Mouse (Mus musculus): ENCODE measurements around the gene H2afj. TPM values are rescaled to one million over a fixed set of nuclear protein-coding genes. Genes with fewer than 3 reads are reported as not detected.

Gene H2afj
- polyA plus RNA-seq, 1 experiment from 2014 or later = 103 TPM

DNA sequence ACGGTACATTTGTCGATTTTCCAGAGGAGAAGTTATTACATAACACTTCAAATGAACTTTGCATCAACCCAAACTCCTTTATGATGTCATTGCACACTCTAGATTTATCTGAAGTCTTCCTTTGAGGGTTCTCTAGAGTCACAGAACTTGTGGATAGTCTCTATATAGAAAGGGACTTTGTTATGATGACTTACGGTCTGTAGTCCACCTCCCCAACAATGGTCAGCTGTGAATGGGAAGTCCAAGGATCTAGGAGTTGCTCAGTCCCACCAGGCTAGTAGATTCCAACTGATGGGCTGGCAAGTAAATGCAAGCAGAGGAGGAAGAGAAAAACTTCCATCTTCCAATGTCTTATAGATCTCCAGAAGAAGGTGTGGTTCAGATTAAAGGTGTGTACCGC, 20.6 kb downstream of the H2afj start:
- no peak for ATAC-seq (replicated peaks)
- peaks cover 12% of the 10 kb centered on the region for H3K4me1 ChIP-seq
- peak overlapping the region; percentile 62 for H3K9ac ChIP-seq
- H3K4me2 ChIP-seq = peak overlapping the region; percentile 61
- H3K9me3 ChIP-seq = no peaks in the 10 kb centered on the region
- peaks cover 13% of the 10 kb centered on the region for H3K27me3 ChIP-seq (replicated peaks)
- peak overlapping the region; percentile 85 for H3K4me3 ChIP-seq
- peaks cover 9% of the 10 kb centered on the region; the same call in 1 of the 2 replicates for H3K36me3 ChIP-seq (replicated peaks)
- 35% methylated on average over 4 of the region's 4 CpGs for WGBS
- H3K27ac ChIP-seq = peak overlapping the region; percentile 92

DNA sequence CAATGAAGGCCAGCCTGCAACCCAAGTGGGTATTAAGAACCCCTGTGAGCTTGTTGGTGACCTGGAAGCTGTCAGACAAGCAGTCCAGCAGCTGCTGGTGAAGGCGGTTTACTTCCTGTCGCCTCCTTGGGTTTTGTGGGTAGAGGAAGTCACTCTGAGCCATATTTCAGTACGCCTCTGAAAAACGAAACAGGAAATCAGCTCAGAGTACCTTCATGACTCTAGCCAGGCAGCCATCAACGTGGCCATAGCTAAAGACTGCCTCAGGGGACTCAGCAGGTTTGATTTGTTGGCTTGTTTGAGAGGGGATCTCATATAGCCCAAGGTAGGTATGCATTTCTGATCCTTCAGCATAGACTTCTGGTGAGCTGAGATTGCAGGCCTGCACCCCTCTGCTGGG, 23.7 kb downstream of the H2afj start:
- H3K9ac ChIP-seq = no peak overlapping the region
- no peaks in the 10 kb centered on the region for H3K9me3 ChIP-seq
- 73% methylated on average over 5 of the region's 5 CpGs for WGBS
- no peak for ATAC-seq (replicated peaks)
- no peak overlapping the region for H3K4me3 ChIP-seq
- H3K4me1 ChIP-seq = peaks cover 9% of the 10 kb centered on the region
- no peak overlapping the region for H3K27ac ChIP-seq
- peaks cover 13% of the 10 kb centered on the region for H3K27me3 ChIP-seq (replicated peaks)
- no peak overlapping the region for H3K4me2 ChIP-seq
- no peaks in the 10 kb centered on the region for H3K36me3 ChIP-seq (replicated peaks)

DNA sequence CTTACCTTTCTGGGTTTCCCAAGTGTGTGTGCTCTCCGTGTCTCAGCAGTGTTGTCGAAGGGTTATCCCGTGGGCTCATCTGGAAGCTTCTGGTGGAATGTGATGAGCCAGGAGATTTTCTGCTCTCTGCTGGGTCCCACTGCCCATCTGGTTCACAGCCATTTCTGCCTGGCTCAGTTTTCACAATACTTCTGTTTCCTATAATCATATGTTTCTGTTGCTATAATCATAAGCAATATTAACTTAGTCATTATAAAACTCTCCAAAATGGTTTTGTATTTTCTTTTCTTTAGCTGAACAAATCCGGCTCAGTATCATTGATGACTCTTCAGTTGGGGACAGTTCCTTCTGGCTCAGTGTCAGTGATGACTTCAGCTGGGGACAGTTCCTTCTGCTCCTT, 27.3 kb downstream of the H2afj start, which contains the start of gene Smco3:
TSS of gene Smco3 (minus strand) at position 101 of the 400 bp plus-strand sequence.
- Histone ChIP-seq H3K4me2 (no peak within 1 kb of the TSS), H3K9me3 (no peaks in the 10 kb centered on the region), H3K4me3 (no peak within 1 kb of the TSS), H3K27ac (no peak within 1 kb of the TSS), H3K27me3 (replicated peaks) (peaks cover 9% of the 10 kb centered on the region), H3K36me3 (replicated peaks) (no peaks in the 10 kb centered on the region), H3K4me1 (no peaks in the 10 kb centered on the region), H3K9ac (no peak within 1 kb of the TSS)
- ATAC-seq (replicated peaks) = no peak
- 51% methylated on average over 4 of the region's 4 CpGs for WGBS

DNA sequence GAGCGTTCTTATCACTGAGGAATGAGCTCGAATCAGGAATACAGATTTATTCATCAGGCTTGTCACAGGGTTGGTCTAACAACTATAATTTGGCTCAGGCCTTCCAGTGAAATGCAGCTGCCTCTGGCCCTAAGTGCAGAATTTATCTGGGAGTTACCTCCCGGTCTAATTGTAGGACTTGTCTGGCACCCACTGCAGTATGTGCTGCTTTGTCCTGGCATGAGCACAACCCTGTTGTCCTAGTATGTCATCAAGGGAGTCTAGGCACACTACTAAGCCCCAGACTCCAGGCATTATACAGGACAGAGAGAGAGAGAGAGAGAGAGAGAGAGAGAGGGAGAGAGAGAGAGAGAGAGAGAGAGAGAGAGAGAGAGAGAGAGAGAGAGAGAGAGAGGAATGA, 29.3 kb downstream of the H2afj start:
- Histone ChIP-seq H3K4me1 (no peaks in the 10 kb centered on the region), H3K9me3 (no peaks in the 10 kb centered on the region), H3K27ac (no peak overlapping the region), H3K4me2 (no peak overlapping the region), H3K4me3 (no peak overlapping the region), H3K9ac (no peak overlapping the region), H3K36me3 (replicated peaks) (no peaks in the 10 kb centered on the region), H3K27me3 (replicated peaks) (no peaks in the 10 kb centered on the region)
- ATAC-seq (replicated peaks) = no peak
- WGBS = 86% methylated on average over 3 of the region's 3 CpGs

DNA sequence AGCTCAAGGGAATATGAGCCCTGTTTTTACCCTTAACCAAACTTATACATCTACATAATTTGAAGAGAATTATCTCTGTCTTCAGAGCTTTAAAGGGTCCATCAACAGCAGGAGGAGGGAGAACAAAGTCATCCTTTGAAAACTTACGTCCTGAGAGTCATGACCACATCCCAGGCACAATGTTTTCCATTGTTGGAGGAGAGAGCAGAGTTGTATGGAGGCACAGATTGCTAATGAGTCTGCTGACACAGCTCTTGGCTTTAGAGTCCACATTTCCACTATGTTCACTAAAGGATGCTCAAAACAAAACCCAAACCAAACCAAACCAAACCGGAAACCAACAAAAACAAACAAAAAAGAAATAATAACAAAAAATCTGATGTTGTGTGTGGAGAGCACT, 36.9 kb downstream of the H2afj start:
- no peak overlapping the region for H3K27ac ChIP-seq
- no peak overlapping the region for H3K9ac ChIP-seq
- H3K4me2 ChIP-seq = no peak overlapping the region
- H3K4me3 ChIP-seq = no peak overlapping the region
- H3K4me1 ChIP-seq = no peaks in the 10 kb centered on the region
- no peaks in the 10 kb centered on the region for H3K27me3 ChIP-seq (replicated peaks)
- H3K36me3 ChIP-seq (replicated peaks) = no peaks in the 10 kb centered on the region
- no peak for ATAC-seq (replicated peaks)
- no peaks in the 10 kb centered on the region for H3K9me3 ChIP-seq
- 63% methylated on average over 2 of the region's 2 CpGs for WGBS

DNA sequence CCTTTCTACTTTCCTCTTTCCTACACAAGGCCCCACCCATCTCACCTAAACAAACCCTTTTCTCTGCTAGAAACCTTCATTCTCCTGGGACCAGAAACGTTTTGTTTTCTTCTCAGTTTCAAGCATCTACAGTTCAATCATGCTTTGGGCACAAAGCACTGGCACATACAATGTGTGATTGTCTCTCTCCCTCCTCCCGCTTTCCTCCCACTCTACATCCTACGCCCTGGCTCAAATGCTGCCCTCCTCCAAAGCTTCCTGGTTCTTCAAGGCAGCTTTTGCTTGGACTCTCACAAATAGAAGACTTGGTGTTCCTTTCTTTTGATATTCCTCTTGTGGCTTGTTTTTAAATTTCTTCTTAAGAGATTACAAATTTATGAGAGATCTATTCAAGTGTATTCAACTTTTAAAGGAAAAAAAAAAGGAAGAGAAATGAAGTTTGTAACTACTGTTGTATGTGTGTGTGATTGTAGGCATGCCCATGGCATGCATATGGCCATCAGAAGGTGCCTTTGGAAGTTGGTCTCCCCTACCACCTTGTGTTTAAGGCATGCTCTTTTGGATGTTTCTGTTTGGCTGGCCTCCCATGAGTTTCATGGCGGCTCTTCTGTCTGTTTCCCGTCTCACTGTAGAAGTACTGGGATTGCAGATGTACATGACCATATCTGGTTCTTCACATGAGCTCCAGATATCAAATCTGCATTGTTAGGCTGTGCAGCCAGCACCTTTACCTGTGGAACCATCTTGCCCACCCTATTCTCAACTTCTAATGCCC, 37.8 kb downstream of the H2afj start:
- no peak overlapping the region for H3K4me3 ChIP-seq
- no peak overlapping the region for H3K4me2 ChIP-seq
- H3K27ac ChIP-seq = no peak overlapping the region
- H3K27me3 ChIP-seq (replicated peaks) = no peaks in the 10 kb centered on the region
- 79% methylated on average over 5 of the region's 5 CpGs for WGBS
- no peak overlapping the region for H3K9ac ChIP-seq
- no peaks in the 10 kb centered on the region for H3K4me1 ChIP-seq
- ATAC-seq (replicated peaks) = no peak
- H3K36me3 ChIP-seq (replicated peaks) = no peaks in the 10 kb centered on the region
- H3K9me3 ChIP-seq = no peaks in the 10 kb centered on the region

DNA sequence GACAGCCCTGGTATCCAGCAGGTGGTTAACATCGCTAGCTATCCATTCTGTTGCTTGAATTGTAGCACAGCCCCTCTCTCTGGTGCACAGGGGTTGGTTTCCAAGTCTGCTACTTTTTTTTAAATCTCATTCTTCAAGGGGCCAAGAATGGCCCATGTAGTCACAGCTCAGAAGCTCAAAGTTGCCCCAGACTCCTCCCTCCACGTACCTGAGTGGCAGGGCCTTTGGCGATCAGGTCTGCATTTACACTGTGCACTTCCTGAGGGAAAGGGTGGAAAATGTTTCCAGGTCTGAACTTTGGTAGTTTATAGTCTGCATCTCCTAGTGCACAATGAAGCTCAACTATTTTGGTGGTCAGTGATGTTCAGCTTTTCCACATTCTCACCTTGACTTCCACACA, 39.2 kb downstream of the H2afj start:
- no peak overlapping the region for H3K4me2 ChIP-seq
- no peaks in the 10 kb centered on the region for H3K4me1 ChIP-seq
- no peak overlapping the region for H3K4me3 ChIP-seq
- H3K36me3 ChIP-seq (replicated peaks) = no peaks in the 10 kb centered on the region
- no peak overlapping the region for H3K27ac ChIP-seq
- no peak for ATAC-seq (replicated peaks)
- WGBS = 96% methylated on average over 3 of the region's 3 CpGs
- H3K9ac ChIP-seq = no peak overlapping the region
- H3K27me3 ChIP-seq (replicated peaks) = no peaks in the 10 kb centered on the region
- H3K9me3 ChIP-seq = no peaks in the 10 kb centered on the region

DNA sequence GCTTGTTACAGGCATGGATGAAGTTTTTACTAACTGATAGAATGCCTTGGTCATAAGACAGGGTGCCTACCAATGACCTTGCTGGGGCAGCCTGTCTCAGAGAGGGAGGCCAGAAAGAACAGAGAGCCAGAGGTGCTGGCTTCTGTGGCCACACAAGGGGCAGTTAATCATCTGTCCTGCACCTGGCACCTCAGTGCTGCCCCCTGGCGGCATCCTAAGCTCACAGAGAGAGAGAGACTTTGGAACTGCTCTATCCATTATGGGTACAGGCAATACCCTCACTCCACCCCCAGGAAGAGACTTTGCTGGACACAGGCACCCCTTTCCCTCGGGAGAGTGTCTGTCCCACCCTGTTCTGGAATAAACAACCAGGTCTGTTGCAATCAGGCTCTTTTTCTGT, 39.7 kb downstream of the H2afj start:
- Histone ChIP-seq H3K9me3 (no peaks in the 10 kb centered on the region), H3K36me3 (replicated peaks) (no peaks in the 10 kb centered on the region), H3K9ac (no peak overlapping the region), H3K4me1 (peaks cover 2% of the 10 kb centered on the region; the same call in 1 of the 2 replicates), H3K4me2 (no peak overlapping the region), H3K4me3 (no peak overlapping the region), H3K27me3 (replicated peaks) (no peaks in the 10 kb centered on the region), H3K27ac (no peak overlapping the region)
- ATAC-seq (replicated peaks) = no peak
- 18% methylated on average over 2 of the region's 2 CpGs for WGBS

DNA sequence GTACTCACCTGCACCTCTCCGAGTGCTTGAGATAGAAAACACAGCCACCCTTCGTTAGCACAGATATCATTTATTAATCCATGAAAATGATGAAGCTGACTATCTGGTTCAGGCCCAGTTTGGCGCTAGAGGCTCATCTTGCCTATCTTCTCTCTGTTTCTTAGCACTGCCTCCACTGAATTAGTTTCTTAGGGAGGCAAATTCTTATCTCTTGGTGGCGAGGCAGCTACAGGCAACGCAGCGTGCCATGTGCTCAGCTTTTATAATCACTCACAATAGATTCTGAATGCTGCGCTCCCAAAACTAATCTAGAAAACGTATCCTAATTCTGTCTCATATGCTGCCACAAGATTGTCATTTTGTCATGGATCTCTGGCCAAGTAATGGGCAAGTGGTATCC, 40.4 kb downstream of the H2afj start:
- Histone ChIP-seq H3K4me1 (peaks cover 3% of the 10 kb centered on the region; the same call in 1 of the 2 replicates), H3K27me3 (replicated peaks) (no peaks in the 10 kb centered on the region), H3K4me3 (no peak overlapping the region), H3K9ac (no peak overlapping the region), H3K36me3 (replicated peaks) (no peaks in the 10 kb centered on the region), H3K27ac (no peak overlapping the region), H3K4me2 (no peak overlapping the region), H3K9me3 (no peaks in the 10 kb centered on the region)
- ATAC-seq (replicated peaks) = no peak
- 81% methylated on average over 8 of the region's 8 CpGs for WGBS

DNA sequence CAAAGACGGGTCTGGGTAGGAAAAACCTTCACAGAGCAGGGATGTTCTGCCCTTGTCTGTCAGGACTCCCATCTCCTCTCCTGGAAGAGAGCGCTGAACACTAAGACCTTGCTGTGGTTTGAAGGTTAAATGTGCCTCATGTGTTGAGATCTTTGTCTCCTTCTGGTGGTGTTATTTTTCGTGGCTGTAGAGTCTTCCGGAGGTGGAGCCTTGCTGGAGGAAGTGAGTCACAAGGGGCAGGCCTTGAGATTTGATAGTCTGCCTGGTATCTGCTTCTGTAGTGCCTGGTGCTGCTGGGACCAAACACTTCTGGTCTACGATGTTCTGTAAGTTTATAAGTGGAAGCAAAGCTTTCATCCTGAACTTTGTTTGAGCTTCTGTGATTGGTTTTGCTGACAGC, 40.9 kb downstream of the H2afj start:
- Histone ChIP-seq H3K27me3 (replicated peaks) (no peaks in the 10 kb centered on the region), H3K4me1 (peaks cover 3% of the 10 kb centered on the region; the same call in 1 of the 2 replicates), H3K9ac (no peak overlapping the region), H3K36me3 (replicated peaks) (no peaks in the 10 kb centered on the region), H3K9me3 (no peaks in the 10 kb centered on the region), H3K27ac (no peak overlapping the region), H3K4me3 (no peak overlapping the region), H3K4me2 (no peak overlapping the region)
- WGBS = 87% methylated on average over 5 of the region's 5 CpGs
- ATAC-seq (replicated peaks) = no peak

DNA sequence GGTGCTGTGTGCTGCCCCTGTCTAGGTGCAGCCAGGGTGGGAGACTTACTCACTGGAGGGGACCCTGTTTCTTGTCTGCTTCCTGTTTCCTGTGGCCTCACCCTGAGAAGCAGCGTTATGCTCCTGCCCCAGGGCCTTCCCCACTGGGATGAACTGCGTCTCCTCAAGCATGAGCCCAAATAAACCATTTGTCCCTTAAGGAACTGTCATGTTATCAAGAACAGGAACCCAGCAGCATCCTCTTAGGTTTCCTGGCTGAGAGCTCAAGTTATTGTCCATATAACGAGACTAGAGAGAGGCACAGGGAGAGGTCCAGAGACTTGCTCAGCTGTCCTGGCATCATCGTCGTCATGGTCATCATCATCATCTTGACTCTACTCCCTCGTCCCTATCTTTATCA, 42.2 kb downstream of the H2afj start:
- Histone ChIP-seq H3K4me2 (no peak overlapping the region), H3K4me1 (peaks cover 3% of the 10 kb centered on the region; the same call in 1 of the 2 replicates), H3K9ac (no peak overlapping the region), H3K4me3 (no peak overlapping the region), H3K27me3 (replicated peaks) (no peaks in the 10 kb centered on the region), H3K9me3 (no peaks in the 10 kb centered on the region), H3K36me3 (replicated peaks) (no peaks in the 10 kb centered on the region), H3K27ac (no peak overlapping the region)
- ATAC-seq (replicated peaks) = no peak
- WGBS = 80% methylated on average over 6 of the region's 6 CpGs

DNA sequence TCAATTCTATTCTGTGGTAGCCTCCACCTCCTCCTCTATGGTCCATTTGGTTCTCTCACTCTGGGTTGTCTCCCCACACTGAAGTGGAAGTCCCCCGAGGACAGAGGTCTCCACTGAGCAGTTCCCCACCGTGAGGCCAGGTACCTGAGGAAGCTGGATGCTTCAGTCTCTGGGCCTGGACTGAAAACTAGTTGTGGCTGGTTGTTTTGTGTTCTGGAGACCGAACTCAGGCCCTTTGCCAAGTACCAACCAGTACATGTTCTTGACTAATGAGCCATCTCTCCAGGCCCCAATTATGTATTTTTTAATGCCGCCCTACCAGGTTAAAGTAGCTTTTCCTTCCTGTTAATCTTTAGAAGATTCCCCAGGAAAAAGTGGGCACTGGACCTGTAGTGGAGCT, 44.3 kb downstream of the H2afj start:
- Histone ChIP-seq H3K4me1 (peaks cover 3% of the 10 kb centered on the region; the same call in 1 of the 2 replicates), H3K9me3 (no peaks in the 10 kb centered on the region), H3K27me3 (replicated peaks) (no peaks in the 10 kb centered on the region), H3K36me3 (replicated peaks) (no peaks in the 10 kb centered on the region), H3K4me2 (no peak overlapping the region), H3K9ac (no peak overlapping the region), H3K4me3 (no peak overlapping the region), H3K27ac (peak overlapping the region; percentile 51)
- ATAC-seq (replicated peaks) = no peak
- WGBS = 88% methylated on average over 4 of the region's 4 CpGs

DNA sequence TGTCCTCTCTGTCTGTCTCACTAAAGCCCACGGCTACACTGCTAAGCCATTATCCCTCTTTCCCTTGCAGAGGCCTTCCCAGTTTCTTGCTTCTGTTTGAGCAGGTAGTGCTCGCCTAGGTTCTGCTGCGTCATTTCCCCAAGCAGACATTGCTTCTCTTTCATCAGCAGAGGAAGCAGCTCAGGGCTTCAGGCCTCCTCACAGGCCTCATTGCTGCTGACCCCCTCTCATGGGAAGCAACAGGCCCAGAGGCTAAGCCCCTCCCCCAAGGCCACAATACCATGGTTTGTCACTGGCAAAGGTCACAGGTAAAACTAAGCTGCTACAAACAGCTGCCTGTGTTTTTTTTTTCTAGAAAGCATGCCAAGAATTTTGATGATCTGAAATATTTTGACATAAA, 44.7 kb downstream of the H2afj start:
- Histone ChIP-seq H3K27ac (peak overlapping the region; percentile 51), H3K27me3 (replicated peaks) (no peaks in the 10 kb centered on the region), H3K36me3 (replicated peaks) (no peaks in the 10 kb centered on the region), H3K9ac (no peak overlapping the region), H3K9me3 (no peaks in the 10 kb centered on the region), H3K4me2 (no peak overlapping the region), H3K4me1 (peaks cover 3% of the 10 kb centered on the region; the same call in 1 of the 2 replicates), H3K4me3 (no peak overlapping the region)
- WGBS = 57% methylated on average over 3 of the region's 3 CpGs
- no peak for ATAC-seq (replicated peaks)

All from midbrain, embryonic 15.5 days (tissue).